Mouse (Mus musculus) lung, adult 2 months (tissue): ENCODE results near the gene Fzd2.

Experiments
- CTCF ChIP-seq: fragments of 200-500 bp; IDR thresholded peaks from 2 replicates; pipeline ENCODE4 v1.5.1; 2011; ENCODE audit warnings: mild to moderate bottlenecking, low read length, control low read depth; ENCODE audit not compliant: insufficient read depth
- POLR2A ChIP-seq: fragments of 200-500 bp; IDR thresholded peaks from 2 replicates; pipeline ENCODE4 v1.6.1; 2011; ENCODE audit warnings: low read depth, mild to moderate bottlenecking, control low read depth, low read length, borderline replicate concordance; ENCODE audit errors: extremely low read depth

DNA sequence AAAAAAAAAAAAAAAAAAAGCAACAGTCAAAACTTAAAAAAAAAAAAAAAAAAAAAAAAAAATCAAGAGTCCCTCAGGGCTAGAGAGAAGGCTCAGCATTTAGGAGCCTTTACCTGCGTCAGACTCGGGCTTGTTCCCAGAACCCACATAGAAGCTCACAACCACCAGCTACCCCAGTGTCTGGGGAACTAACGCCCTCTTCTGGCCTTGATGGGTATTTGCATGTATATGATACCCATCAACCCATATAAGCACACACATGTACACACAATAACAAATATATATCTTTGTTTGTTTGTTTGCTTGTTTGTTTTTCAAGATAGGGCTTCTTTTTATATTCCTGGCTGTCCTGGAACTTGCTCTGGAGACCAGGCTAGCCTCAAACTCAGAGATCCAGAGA, 16.6 kb upstream of the Fzd2 start:
- no peak for TF ChIP-seq CTCF
- no peak for TF ChIP-seq POLR2A
